Mouse (Mus musculus): Measurements from ENCODE around the gene Trmo.

Trmo gene

GRCm38 (mm10) chr4:46370406-46370805 lies 18.8 kb downstream of the Trmo start:
- no peak for DNase-seq (ENCODE audit: low read depth)

GRCm38 (mm10) chr4:46369070-46369469 lies 20.2 kb downstream of the Trmo start:
- peak; percentile 24 for DNase-seq (ENCODE audit: low read depth)

GRCm38 (mm10) chr4:46367487-46367959 lies 21.7 kb downstream of the Trmo start:
- DNase-seq (ENCODE audit: low read depth) = no peak

- DNase-seq (ENCODE audit: low read depth) = no peak
Observed at GRCm38 (mm10) chr4:46364360-46364759, 24.9 kb downstream of the Trmo start.

- DNase-seq (ENCODE audit: low read depth) = no peak
Observed at GRCm38 (mm10) chr4:46361258-46361657, 28.0 kb downstream of the Trmo start.

- no peak for DNase-seq (ENCODE audit: low read depth)
Observed at GRCm38 (mm10) chr4:46359539-46360253, 29.5 kb downstream of the Trmo start.

- DNase-seq (ENCODE audit: low read depth) = peak; percentile 62
Observed at GRCm38 (mm10) chr4:46356351-46357133, 32.7 kb downstream of the Trmo start.

GRCm38 (mm10) chr4:46353045-46353444 lies 36.2 kb downstream of the Trmo start:
- no peak for DNase-seq (ENCODE audit: low read depth)

DNA sequence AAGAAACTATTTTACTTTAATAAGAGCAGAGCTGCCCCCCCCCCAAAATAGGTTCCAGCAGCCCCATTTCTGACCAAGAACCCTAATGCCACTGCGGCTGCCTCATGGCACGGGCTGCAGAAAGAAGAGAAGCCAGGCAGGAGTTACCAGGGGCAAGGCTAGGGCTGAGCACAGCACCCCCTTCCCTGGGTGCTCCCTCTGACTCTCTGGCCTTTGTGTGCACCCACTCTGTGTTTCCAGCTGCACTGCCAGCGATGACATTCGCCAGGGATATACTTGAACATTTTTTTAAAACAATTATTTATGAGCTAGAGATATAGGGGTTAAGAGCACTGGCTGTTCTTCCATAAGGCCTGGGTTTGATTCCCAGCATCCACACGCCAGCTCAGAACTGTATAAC lies 39.7 kb downstream of the Trmo start:
- no peak for DNase-seq (ENCODE audit: low read depth)

GRCm38 (mm10) chr4:46348897-46349296 lies 40.3 kb downstream of the Trmo start:
- DNase-seq (ENCODE audit: low read depth) = no peak

DNA sequence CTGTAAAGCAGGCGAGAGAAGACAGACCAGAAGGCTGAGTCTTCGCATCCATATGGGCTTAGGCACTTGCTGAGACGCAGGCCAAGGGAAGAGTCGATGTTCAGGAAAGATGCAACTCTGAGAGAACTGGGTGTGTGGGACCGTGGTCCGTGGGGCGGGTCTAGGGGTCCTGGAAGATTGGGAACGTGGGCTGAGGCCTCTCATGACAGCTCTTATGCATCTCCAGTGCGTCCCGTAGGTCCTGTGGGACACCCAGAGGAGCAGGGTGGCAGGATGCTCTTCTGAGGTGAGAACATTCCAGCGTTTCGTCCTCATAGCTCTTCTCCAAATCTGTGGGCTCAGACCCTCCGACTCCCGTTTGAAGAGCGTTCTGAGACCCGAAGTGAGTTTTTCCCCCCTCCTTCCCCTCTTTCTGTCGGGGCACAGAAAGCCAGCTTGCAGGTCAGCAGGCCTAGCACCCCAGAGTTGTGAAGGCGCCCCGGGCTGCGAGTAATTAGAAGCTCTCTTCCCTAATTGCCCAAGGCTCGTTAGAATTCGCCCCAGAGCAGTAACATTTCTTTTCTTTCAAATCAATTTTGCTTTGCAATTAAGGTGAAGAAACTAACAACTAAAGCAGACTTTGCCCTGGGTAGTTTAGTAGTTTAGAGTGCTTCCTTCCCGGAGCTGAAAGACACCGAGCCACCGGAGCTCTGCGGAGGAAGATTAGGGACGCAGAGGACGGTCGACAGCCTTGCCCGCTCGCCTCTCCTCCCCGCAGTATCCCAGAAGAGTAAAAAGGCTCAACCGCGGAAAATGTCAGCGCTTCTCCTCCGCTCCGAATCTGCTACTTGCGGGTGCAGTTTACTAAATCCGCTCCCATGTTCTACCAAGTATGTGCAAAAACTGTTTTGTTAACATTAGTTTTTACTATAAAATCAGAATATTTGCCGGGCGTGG lies 41.4 kb downstream of the Trmo start:
- DNase-seq (ENCODE audit: low read depth) = no peak

- DNase-seq (ENCODE audit: low read depth) = no peak
Observed at GRCm38 (mm10) chr4:46347141-46347540, 42.1 kb downstream of the Trmo start.

DNA sequence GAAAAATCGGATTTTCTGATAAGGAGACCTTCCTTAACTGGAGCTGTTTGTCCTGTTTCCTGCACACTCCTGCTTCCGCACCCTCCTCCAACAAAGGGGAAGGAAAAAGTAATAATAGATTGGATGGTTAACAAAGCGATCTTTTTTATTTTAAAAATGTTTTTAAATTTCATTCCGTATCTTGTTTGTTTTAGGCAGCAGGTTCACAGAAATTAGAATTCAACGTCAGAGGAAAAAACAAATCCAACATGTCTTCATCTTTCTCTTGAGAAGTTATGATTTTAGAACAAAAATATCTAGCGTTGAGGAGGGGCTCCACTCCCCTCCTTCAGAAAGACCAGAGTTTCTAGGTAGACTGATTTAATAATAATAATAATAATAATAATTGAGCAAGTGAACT lies 43.0 kb downstream of the Trmo start:
- no peak for DNase-seq (ENCODE audit: low read depth)

DNA sequence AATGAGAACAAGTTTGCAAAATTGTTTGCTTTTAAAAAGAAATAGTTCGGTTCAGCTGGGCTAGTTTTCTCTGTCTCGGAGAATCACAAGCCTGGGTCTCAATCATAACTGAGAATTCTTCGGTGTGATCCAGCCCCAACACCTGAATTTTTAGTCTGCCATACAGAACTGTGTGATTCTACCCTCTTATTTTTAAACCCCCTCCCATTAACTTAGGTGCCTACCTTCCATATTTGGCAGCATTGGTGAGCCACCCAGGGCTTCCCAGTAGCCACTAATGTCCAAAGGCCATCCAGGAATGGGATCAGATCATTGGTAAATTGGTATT lies 43.5 kb downstream of the Trmo start:
- no peak for DNase-seq (ENCODE audit: low read depth)

DNA sequence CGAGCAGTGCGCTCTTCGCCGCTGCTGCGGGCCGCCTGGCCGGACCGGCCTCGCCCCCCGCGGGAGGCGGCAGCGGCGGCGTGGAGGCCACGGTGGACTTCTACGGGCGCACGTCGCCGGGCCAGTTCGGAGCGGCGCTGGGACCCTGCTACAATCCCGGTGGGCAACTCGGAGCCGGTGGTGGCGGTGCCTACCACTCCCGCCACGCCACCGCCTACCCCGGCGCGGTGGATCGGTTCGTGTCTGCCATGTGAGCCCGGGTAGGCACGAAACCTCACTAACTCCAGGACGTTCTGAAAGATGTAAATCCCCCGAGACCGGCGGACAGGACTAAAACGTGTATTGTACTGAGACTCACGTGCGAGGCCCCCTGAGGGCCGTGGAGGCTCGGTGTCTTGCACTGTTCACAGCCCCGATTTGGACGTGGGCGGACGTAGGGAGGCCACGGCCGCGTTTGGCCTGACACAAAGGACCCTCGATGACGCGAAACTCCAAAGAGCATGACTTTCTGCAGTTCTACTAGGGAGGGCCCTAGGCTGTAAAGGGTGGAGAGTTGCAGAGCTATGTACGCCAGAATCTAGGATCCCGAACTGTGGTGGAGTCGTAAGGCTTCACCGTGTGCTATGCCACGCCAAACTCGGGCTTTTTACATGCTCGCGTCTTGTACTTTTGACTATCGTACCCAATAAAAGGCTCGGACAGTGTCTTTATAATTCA lies 44.0 kb downstream of the Trmo start:
- DNase-seq (ENCODE audit: low read depth) = no peak

GRCm38 (mm10) chr4:46344288-46344687 lies 44.9 kb downstream of the Trmo start:
- no peak for DNase-seq (ENCODE audit: low read depth)

DNA sequence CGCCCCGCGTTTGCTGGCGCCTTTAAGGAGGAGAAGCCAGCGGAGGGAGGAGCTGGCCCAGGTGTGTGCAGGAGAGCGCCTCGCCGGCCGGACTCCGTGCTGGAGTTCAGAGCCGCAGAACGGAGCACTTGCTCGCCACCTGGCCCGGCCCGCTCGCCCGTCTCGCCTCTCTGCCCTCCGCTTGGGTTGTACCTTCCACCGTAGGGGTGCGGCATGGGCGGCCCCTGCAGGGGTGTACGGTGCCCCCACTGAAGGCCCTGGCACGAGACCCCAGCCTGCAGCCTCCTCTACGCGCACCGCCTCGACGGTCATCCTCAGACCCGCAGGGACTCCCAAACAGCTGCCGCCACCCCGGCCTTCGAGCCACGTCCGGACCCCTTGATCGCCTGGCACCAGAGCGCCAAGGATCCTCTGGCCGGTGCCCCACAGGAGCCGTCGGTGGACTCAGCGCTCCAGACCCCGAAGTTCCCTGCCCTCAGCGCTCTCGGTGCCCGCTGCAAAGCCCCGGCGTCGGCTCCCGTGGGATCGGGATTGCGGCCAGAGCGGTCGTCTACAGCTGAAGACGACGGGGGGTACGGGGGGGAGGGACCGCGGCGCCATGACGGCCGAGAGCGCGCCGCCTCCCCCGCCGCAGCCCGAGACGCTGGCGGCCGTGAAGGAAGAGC lies 45.5 kb downstream of the Trmo start, which contains the start of gene Foxe1:
TSS of gene Foxe1 (plus strand) at position 14 of the 665 bp plus-strand sequence.
- no peak for DNase-seq (ENCODE audit: low read depth)

GRCm38 (mm10) chr4:46342711-46343286 lies 46.4 kb downstream of the Trmo start:
- no peak for DNase-seq (ENCODE audit: low read depth)

DNA sequence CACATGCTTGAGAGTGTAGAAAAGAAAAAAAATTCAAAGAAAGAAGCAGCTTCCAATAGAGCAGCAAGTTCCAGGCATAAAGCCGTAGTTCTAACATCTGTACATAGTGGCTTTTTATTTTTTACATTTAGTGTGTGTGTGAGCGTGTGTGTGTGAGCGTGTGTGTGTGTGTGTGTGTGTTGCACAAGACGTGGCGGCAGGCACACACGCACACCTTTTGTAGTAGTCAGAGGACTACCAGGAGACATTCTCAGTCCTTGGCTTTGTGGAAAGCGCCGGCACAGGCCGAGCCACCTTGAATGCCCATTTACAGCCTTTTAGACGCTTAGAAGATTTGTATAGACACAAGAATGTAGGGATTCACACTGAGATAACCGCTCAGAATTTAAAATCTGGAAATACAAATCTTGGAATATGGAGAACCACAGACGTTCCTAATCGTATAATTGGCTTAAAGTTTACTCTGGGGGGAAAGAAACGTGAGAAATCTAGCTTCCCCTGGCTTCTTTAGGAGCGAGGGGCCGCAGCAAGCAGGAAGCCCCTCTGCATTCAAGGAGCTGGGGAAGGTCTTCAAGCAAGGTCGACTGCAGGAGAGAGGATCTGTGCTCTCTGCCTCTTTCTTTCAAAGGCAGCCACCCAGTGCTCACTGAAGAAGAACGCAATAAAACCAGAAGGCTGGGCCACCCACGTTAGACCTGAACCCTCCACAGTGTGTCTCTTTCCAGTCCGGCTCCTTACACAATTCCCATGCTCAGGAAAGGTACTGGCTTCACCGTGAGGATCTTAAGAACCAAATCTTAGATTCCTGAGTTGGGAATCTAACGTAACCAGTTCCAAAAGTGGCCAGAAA lies 47.2 kb downstream of the Trmo start:
- DNase-seq (ENCODE audit: low read depth) = no peak

DNA sequence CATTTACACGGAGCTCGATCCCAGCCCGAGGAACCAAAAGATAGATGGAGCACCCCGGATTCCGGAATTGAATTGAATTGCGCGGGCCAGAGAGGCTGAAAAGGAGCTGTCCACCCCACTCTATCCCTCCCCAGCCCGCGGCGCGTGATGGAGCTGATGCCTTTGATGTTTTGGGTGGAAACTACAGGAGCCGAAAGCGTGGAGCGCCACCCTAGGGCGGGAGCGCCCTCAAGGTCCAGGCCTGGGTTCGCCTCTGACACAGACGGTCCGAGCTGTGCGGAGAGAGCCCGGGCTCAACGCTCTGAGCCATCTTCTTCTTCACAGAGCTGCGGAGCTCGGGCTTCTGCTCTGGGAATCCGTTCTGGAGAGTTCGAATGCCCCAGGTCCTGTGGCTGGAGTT lies 49.7 kb downstream of the Trmo start:
- DNase-seq (ENCODE audit: low read depth) = no peak
